Mouse (Mus musculus) left cerebral cortex, postnatal 25 days (tissue): ENCODE results near the gene Tek. TPM values are rescaled to one million over a fixed set of nuclear protein-coding genes. Genes with fewer than 3 reads are reported as not detected.
A peak's percentile ranks its signal among the peaks of the same experiment; 100 is the strongest.

Experiments
- DNase-seq, 2 experiments: peaks; one replicate each; pipeline ENCODE4 v3.0.0; 2022; ENCODE audit warnings: low spot score in 2 of 2, mixed read lengths in 1 of 2
- intact Hi-C: fragments of 180-260 bp; cut with DNase I; formaldehyde crosslinking; loops from one replicate; pipeline ENCODE4 v1.15.1; 2025
- total RNA-seq, 2 experiments: library from RNA; stranded (reverse); gene quantifications; 2 replicates each; pipeline ENCODE4 v1.2.3; 2021

Tek gene
- total RNA-seq, 2 experiments from 2014 or later: 9.3 to 10.8 TPM

GRCm38 (mm10) chr4:94781043-94781442 is 42.0 kb downstream of the Tek start:
- intact Hi-C loops: no loop called here
- no peak for DNase-seq

- intact Hi-C loops: no loop called here
- DNase-seq: no peak
Observed at GRCm38 (mm10) chr4:94785921-94786320, 46.8 kb downstream of the Tek start.

GRCm38 (mm10) chr4:94803187-94803586 is 64.1 kb downstream of the Tek start:
- no peak for DNase-seq
- intact Hi-C loops: no loop called here

- DNase-seq: no peak
- intact Hi-C loops: no loop called here
Observed at GRCm38 (mm10) chr4:94810616-94811015, 71.5 kb downstream of the Tek start.

GRCm38 (mm10) chr4:94826891-94827290 is 87.8 kb downstream of the Tek start:
- intact Hi-C loops: no loop called here
- no peak for DNase-seq

GRCm38 (mm10) chr4:94827429-94827828 is 88.3 kb downstream of the Tek start:
- no peak for DNase-seq
- intact Hi-C loops: no loop called here

GRCm38 (mm10) chr4:94829924-94830386 is 90.9 kb downstream of the Tek start:
- no peak for DNase-seq
- intact Hi-C loops: no loop called here

GRCm38 (mm10) chr4:94837061-94837460 is 98.0 kb downstream of the Tek start:
- intact Hi-C loops: no loop called here
- DNase-seq: no peak

- no peak for DNase-seq
- intact Hi-C loops: no loop called here
Observed at GRCm38 (mm10) chr4:94853301-94853700, 114.2 kb downstream of the Tek start.

- intact Hi-C loops: no loop called here
- DNase-seq: no peak
Observed at GRCm38 (mm10) chr4:94854270-94854669, 115.2 kb downstream of the Tek start.

GRCm38 (mm10) chr4:94855201-94855600 is 116.1 kb downstream of the Tek start:
- intact Hi-C loops: no loop called here
- DNase-seq: no peak

GRCm38 (mm10) chr4:94900744-94901143 is 161.7 kb downstream of the Tek start:
- peak in 1 of 2 experiments; percentile 17 for DNase-seq
- intact Hi-C loops: loop anchor here (5.0 kb wide), 1 partner anchor 233 kb away; no protein-coding TSS in a partner anchor

- DNase-seq: peak in 1 of 2 experiments; percentile 19
- intact Hi-C loops: loop anchor here (5.0 kb wide), 1 partner anchor 234 kb away; no protein-coding TSS in a partner anchor
Observed at GRCm38 (mm10) chr4:94901780-94902179, 162.7 kb downstream of the Tek start.

Other genes starting within 250 kb of the Tek start
- not detected for gene Gm10306, start 182.7 kb upstream of the Tek start, total RNA-seq
- gene Caap1, start 182.5 kb upstream of the Tek start, total RNA-seq: 10 to 100 TPM; 11.3 to 12.1 TPM
- 10 to 100 TPM; 43.5 to 45.0 TPM for gene Plaa, start 136.0 kb upstream of the Tek start, total RNA-seq
- gene Ift74, start 124.8 kb upstream of the Tek start, total RNA-seq: 10 to 100 TPM; 22.4 to 26.6 TPM
- not detected for gene Lrrc19, start 89.1 kb upstream of the Tek start, total RNA-seq
- 1 to 10 TPM in 1 of 2 experiments, under 1 TPM in 1; 0.76 to 1.4 TPM for gene Eqtn, start 189.6 kb downstream of the Tek start, total RNA-seq
- gene Mysm1, start 239.8 kb downstream of the Tek start, total RNA-seq: 10 to 100 TPM; 33.3 to 37.6 TPM